Mouse (Mus musculus): ENCODE measurements at regions not wholly inside any gene's neighbourhood (a gene's known extent, or its start where the extent isn't known, plus 50 kb on each side); places are given as distances from the start of the nearest gene placed in this dataset.

DNA sequence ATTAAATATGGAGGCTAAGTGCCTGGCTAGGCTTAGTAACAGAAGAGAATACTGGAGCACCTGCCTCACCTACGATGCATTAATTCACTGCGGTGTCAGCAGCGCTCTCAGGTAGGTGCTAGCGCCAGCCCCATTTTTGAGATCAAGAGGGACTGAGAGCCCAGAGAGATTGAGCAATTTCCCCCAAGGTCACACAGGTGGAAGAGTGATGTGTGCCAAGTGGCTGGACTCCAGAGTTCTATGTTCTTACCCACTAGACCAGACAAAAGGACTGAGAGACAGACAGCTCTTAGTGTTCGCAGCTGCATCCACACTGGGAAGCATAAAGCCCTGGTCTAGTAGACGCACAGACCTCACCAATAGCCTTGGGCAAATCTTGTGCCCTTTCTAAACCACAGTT, 261.1 kb downstream of the Bcor start:
- TF ChIP-seq POLR2A (IDR thresholded peaks at IDR 0.05; ENCODE audit: borderline replicate concordance, extremely low read depth, insufficient read depth, insufficient read length, poor library complexity, severe bottlenecking) (no peak), CTCF (IDR thresholded peaks at IDR 0.05; ENCODE audit: borderline replicate concordance, extremely low read depth, insufficient read depth, insufficient read length) (no peak)
- peak; percentile 26 for DNase-seq (ENCODE audit: low read depth)

DNA sequence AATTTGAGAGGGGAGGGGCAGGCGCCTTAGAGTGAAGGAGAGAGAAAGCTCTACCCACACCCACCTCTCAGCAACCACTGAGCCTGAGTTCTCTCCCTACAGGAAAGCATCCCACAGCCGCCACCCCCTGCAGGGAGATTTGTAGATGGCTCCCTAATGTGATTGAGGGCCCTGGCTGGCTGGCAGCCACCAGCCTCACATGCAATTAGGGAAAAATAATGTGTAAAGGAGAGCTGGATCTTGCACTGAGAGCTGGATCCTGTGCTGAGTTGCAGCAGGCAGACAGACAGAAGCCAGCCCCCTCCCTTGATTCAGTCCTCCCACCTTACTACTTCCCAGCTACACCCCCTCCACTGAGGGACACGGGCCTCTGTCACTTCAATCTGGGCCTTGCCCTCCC, 260.2 kb downstream of the Bcor start:
- TF ChIP-seq CTCF (IDR thresholded peaks at IDR 0.05; ENCODE audit: borderline replicate concordance, extremely low read depth, insufficient read depth, insufficient read length) = no peak
- TF ChIP-seq POLR2A (IDR thresholded peaks at IDR 0.05; ENCODE audit: borderline replicate concordance, extremely low read depth, insufficient read depth, insufficient read length, poor library complexity, severe bottlenecking) = no peak
- DNase-seq (ENCODE audit: low read depth) = peak; percentile 76

DNA sequence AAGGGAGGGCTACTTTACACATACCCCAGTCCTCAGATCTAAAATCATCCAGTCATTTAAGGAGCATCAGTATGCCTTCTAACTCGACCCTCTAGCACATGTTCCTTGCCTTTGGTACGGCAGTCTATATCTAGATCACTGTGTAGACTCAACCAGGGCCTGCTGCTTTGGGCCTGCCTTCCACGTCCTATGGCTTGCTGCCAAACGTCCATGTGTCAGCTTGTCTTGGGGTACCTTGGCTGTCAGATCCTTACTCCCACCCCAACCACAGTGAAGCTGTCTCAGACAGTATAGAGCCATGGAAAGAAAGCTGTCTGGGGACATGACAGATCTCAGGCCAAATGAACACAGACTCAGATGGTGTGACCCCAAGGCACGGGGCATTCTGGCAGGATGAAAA, 258.4 kb downstream of the Bcor start:
- TF ChIP-seq CTCF (IDR thresholded peaks at IDR 0.05; ENCODE audit: borderline replicate concordance, extremely low read depth, insufficient read depth, insufficient read length) = no peak
- no peak for TF ChIP-seq POLR2A (IDR thresholded peaks at IDR 0.05; ENCODE audit: borderline replicate concordance, extremely low read depth, insufficient read depth, insufficient read length, poor library complexity, severe bottlenecking)
- DNase-seq (ENCODE audit: low read depth) = no peak

DNA sequence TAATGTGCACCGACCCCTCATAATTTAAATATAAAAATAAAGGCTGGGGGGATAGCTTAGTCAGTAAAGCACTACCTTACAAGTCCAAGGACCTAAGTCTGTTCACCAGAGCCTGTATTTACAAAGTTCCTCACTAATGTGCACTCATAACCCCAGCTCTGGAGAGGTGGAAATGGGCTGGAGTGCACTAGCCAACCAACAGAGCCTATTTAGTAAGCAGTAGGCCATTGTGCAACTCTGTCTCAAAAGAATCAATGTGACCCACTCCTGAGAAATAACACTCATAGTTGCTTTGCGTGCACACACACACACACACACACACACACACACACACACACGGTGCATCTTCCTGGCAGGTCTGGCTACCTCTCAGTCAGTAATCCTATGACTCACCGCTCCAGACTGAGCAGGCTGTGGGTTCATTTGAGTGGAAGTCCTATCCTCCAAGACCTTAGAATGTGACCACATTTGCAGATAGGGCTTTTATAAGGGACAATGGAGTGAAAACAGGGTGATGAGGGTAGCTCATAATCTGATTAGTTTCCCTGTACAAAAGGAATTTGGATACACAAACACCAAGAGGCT, 256.9 kb downstream of the Bcor start:
- DNase-seq (ENCODE audit: low read depth) = no peak
- TF ChIP-seq CTCF (IDR thresholded peaks at IDR 0.05; ENCODE audit: borderline replicate concordance, extremely low read depth, insufficient read depth, insufficient read length) = no peak
- TF ChIP-seq POLR2A (IDR thresholded peaks at IDR 0.05; ENCODE audit: borderline replicate concordance, extremely low read depth, insufficient read depth, insufficient read length, poor library complexity, severe bottlenecking) = no peak

DNA sequence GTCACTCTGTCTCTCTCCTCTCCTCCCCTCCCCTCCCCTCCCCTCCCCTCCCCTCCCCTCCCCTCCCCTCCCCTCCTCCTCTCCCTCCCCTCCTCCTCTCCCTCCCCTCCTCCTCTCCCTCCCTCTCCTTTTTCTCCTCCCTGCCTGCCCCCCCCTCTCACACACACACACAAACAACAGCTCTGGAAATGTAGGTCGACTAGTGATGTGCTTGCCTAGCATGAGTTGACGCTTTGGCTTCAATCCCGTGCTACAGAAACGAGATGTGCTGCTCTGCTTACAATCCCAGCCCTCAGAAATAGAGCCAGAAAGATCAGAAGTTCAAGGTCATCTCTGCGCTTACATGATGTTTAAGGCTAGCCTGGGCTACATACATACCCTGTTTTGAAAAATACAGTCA, 254.9 kb downstream of the Bcor start:
- DNase-seq (ENCODE audit: low read depth) = peak; percentile 31
- TF ChIP-seq POLR2A (IDR thresholded peaks at IDR 0.05; ENCODE audit: borderline replicate concordance, extremely low read depth, insufficient read depth, insufficient read length, poor library complexity, severe bottlenecking) (no peak), CTCF (IDR thresholded peaks at IDR 0.05; ENCODE audit: borderline replicate concordance, extremely low read depth, insufficient read depth, insufficient read length) (no peak)

DNA sequence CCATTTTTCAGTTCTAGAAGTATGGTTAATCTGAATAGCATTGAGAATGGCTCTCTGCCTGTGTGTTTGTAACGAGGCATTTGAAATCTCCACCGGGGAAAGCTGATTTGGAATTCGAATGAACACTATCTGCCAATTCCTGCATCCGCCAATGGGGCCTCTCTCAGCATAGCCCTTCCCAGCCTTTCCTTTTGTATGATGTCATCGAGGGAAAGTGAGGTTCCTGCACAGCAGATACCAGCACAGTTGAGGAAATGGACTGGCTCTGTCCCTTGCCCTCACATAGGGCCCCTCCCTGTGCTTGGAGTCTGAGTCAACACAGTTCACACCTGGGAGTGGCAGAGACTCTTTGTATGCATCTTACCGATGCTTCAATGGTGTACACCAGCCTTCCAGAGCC, 253.0 kb downstream of the Bcor start:
- peak; percentile 69 for DNase-seq (ENCODE audit: low read depth)

DNA sequence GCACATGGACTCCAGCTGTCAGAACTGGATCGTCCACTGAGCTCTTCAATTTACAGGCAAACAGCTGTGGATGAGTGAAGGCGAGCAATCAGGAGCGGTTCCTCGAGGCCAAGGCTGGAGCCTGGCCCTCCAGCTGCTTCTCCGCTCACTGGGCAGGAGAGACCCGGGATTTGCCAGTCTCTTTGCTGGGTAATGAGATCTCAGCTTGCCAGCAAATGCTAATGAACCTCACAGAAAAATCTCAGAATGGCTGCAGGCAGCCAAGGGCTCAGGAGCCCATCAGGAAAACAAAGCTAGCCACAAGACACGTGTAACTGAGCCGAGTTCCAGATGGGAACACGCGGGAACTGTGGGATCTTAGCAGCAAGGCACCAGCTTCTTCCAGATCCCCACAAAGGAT, 244.2 kb downstream of the Bcor start:
- TF ChIP-seq POLR2A (IDR thresholded peaks at IDR 0.05; ENCODE audit: borderline replicate concordance, extremely low read depth, insufficient read depth, insufficient read length, poor library complexity, severe bottlenecking) = no peak
- TF ChIP-seq CTCF (IDR thresholded peaks at IDR 0.05; ENCODE audit: borderline replicate concordance, extremely low read depth, insufficient read depth, insufficient read length) = no peak
- DNase-seq (ENCODE audit: low read depth) = peak; percentile 83

More for the DNA sequence above, 253.0 kb downstream of the Bcor start:
- TF ChIP-seq CTCF (IDR thresholded peaks at IDR 0.05; ENCODE audit: borderline replicate concordance, extremely low read depth, insufficient read depth, insufficient read length) = no peak
- TF ChIP-seq POLR2A (IDR thresholded peaks at IDR 0.05; ENCODE audit: borderline replicate concordance, extremely low read depth, insufficient read depth, insufficient read length, poor library complexity, severe bottlenecking) = no peak

DNA sequence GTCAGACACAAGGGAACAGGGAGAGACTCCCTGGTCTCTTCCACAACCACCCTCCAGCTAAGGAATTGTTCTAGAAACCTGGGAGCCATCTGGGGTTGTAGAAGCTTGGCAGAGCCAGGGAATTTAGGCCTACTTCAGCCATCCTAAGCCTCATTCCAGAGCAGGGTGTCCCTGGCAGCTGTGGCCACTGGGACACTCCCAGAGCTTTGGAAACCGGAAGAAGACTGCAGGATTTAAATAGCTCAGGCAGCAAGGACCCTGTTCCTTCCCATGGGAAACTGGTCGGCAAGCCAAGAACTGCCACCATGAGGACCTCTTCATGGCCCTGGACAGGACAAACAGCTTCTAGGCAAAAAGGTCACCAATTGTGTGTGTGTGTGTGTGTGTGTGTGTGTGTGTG, 239.9 kb downstream of the Bcor start:
- TF ChIP-seq CTCF (IDR thresholded peaks at IDR 0.05; ENCODE audit: borderline replicate concordance, extremely low read depth, insufficient read depth, insufficient read length) (no peak), POLR2A (IDR thresholded peaks at IDR 0.05; ENCODE audit: borderline replicate concordance, extremely low read depth, insufficient read depth, insufficient read length, poor library complexity, severe bottlenecking) (no peak)
- no peak for DNase-seq (ENCODE audit: low read depth)

DNA sequence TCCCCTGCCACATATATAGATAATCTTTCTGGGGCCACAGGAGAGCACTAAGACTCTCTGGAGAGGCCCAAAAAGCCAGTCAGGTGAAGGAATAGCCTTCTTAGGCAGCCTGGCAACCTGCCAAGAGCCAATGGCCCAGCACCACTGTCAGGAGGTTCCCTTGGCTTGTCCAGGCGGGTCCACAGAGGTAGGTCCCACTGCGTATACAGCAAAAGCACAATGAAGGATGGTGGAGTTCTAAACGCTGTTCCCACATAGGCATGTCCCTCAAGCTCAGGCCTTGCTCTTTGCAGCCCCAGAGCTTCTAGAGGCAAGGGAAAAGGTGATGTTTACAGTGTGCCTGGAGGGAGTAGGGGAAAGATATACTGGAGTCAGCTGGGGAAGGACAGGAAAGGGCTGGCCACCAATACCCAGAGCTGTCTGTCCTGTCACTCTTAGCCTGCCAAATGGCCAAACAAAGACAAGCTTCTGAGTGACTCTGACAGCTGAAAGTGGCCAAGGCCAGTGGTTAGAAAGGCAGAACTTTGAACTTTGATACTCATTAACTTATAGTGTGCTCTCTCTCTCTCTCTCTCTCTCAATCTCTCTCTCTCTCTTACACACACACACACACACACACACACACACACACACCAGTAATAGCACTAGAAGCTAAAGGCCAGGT, 235.4 kb downstream of the Bcor start:
- no peak for TF ChIP-seq CTCF (IDR thresholded peaks at IDR 0.05; ENCODE audit: borderline replicate concordance, extremely low read depth, insufficient read depth, insufficient read length)
- no peak for TF ChIP-seq POLR2A (IDR thresholded peaks at IDR 0.05; ENCODE audit: borderline replicate concordance, extremely low read depth, insufficient read depth, insufficient read length, poor library complexity, severe bottlenecking)
- DNase-seq (ENCODE audit: low read depth) = no peak

DNA sequence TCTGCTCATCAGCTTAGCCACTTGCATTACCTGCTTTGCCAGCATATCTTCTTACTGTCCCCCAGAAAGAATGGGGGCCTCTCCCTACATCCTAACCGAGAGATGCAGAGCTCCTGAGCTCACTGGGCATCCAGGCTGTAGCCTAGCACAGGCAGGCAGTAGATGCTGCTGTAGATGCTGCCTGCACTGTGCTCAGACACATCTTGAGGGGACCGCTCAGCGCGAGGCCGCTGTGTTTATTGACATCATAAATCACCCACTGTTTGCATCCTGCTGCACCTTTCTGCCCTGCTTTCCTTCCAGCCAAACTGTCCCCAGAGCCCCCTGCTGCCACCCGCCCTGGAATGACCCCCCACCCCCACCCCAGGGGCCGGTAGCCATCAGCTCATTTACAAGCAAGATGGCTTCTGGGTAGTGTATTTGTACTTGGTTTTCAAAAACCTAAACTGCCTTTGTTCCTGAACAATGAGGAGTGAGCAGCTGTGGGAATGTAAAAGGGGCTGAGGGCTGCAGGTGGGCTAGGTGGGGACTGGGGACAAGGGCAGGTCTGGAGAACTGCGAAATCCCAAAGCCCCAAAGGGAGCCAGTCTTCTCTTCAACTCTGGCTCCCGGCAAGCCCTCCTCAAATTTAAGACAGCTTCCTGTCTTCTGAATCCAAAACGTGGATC, 233.2 kb downstream of the Bcor start:
- TF ChIP-seq POLR2A (IDR thresholded peaks at IDR 0.05; ENCODE audit: borderline replicate concordance, extremely low read depth, insufficient read depth, insufficient read length, poor library complexity, severe bottlenecking) (no peak), CTCF (IDR thresholded peaks at IDR 0.05; ENCODE audit: borderline replicate concordance, extremely low read depth, insufficient read depth, insufficient read length) (no peak)
- no peak for DNase-seq (ENCODE audit: low read depth)

DNA sequence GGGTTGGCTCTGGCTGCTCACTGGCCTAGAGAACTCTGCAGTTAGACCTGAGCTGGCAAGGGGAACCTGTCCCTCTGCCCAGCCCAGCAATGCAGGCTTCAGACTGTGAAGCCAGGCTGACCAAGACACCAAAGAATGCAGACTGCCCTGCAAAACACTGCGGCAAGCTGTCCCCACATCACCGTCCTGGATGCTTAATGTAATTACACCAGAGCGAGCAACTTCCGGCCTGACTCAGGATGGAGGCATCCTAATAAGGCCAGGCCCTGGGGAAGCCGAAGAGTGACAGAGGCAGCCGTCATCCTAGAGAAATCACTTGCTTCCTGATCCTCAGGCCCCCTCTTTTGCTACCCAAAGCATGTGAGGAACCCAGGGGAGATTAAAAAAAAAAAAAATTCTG, 230.7 kb downstream of the Bcor start:
- no peak for TF ChIP-seq POLR2A (IDR thresholded peaks at IDR 0.05; ENCODE audit: borderline replicate concordance, extremely low read depth, insufficient read depth, insufficient read length, poor library complexity, severe bottlenecking)
- TF ChIP-seq CTCF (IDR thresholded peaks at IDR 0.05; ENCODE audit: borderline replicate concordance, extremely low read depth, insufficient read depth, insufficient read length) = no peak
- DNase-seq (ENCODE audit: low read depth) = no peak

DNA sequence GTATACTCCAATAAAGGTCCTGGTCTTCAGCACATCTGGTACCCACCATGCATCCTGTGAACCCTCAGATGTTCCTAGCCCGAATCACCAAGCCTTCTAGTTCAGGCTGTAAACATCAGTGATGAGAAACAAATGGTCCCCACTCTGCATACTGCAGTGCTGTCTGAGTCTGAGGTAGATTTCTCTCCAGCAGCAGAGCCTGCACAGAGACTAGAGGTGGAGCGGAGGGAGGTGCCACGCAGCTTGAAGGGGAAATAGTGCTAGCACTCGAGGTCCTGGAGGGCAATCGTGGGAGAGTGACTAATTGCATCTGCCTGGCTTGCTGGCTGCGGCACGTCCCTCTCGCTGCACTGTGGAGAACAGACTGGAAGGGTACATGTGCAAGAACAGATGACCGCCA, 228.7 kb downstream of the Bcor start:
- DNase-seq (ENCODE audit: low read depth) = no peak
- no peak for TF ChIP-seq POLR2A (IDR thresholded peaks at IDR 0.05; ENCODE audit: borderline replicate concordance, extremely low read depth, insufficient read depth, insufficient read length, poor library complexity, severe bottlenecking)
- TF ChIP-seq CTCF (IDR thresholded peaks at IDR 0.05; ENCODE audit: borderline replicate concordance, extremely low read depth, insufficient read depth, insufficient read length) = no peak
